Mouse (Mus musculus): ENCODE data around the gene Hdx.

Gene Hdx

GRCm38 (mm10) chrX:111696356-111697282 lies at the start of gene Hdx:
TSS of gene Hdx (minus strand) at chrX:111697079.
- Histone ChIP-seq H3K36me3 (ENCODE audit: insufficient read depth, low read length) (no peaks in the 10 kb centered on the region), H3K27me3 (ENCODE audit: insufficient read depth, low read length) (no peaks in the 10 kb centered on the region), H3K4me3 (replicated peaks; ENCODE audit: low read length) (peak within 1 kb of the TSS; percentile 77), H3K9me3 (ENCODE audit: low read length) (no peaks in the 10 kb centered on the region), H3K4me1 (replicated peaks; ENCODE audit: low read depth, low read length) (no peaks in the 10 kb centered on the region)
- TF ChIP-seq CTCF (conservative IDR thresholded peaks at IDR 0.05; ENCODE audit: low read length) (no peak), NANOG (IDR thresholded peaks at IDR 0.05; ENCODE audit: borderline replicate concordance, low read length) (no peak), POU5F1 (IDR thresholded peaks at IDR 0.05; ENCODE audit: borderline replicate concordance, low read length) (no peak)

- TF ChIP-seq POU5F1 (IDR thresholded peaks at IDR 0.05; ENCODE audit: borderline replicate concordance, low read length): no peak
- TF ChIP-seq NANOG (IDR thresholded peaks at IDR 0.05; ENCODE audit: borderline replicate concordance, low read length): no peak
- peak; percentile 27 for TF ChIP-seq CTCF (conservative IDR thresholded peaks at IDR 0.05; ENCODE audit: low read length)
- Histone ChIP-seq H3K4me1 (replicated peaks; ENCODE audit: low read depth, low read length) (no peaks in the 10 kb centered on the region), H3K9me3 (ENCODE audit: low read length) (no peaks in the 10 kb centered on the region), H3K4me3 (replicated peaks; ENCODE audit: low read length) (no peak overlapping the region), H3K36me3 (ENCODE audit: insufficient read depth, low read length) (no peaks in the 10 kb centered on the region), H3K27me3 (ENCODE audit: insufficient read depth, low read length) (no peaks in the 10 kb centered on the region)
Observed at GRCm38 (mm10) chrX:111685665-111686064, 11.2 kb downstream of the Hdx start.

GRCm38 (mm10) chrX:111671685-111672084 lies 25.2 kb downstream of the Hdx start:
- Histone ChIP-seq H3K9me3 (ENCODE audit: low read length) (no peaks in the 10 kb centered on the region), H3K36me3 (ENCODE audit: insufficient read depth, low read length) (no peaks in the 10 kb centered on the region), H3K4me3 (replicated peaks; ENCODE audit: low read length) (no peak overlapping the region), H3K4me1 (replicated peaks; ENCODE audit: low read depth, low read length) (no peaks in the 10 kb centered on the region), H3K27me3 (ENCODE audit: insufficient read depth, low read length) (no peaks in the 10 kb centered on the region)
- TF ChIP-seq CTCF (conservative IDR thresholded peaks at IDR 0.05; ENCODE audit: low read length) (no peak), NANOG (IDR thresholded peaks at IDR 0.05; ENCODE audit: borderline replicate concordance, low read length) (no peak), POU5F1 (IDR thresholded peaks at IDR 0.05; ENCODE audit: borderline replicate concordance, low read length) (no peak)

GRCm38 (mm10) chrX:111660381-111660780 lies 36.5 kb downstream of the Hdx start:
- Histone ChIP-seq H3K36me3 (ENCODE audit: insufficient read depth, low read length) (no peaks in the 10 kb centered on the region), H3K4me1 (replicated peaks; ENCODE audit: low read depth, low read length) (no peaks in the 10 kb centered on the region), H3K27me3 (ENCODE audit: insufficient read depth, low read length) (no peaks in the 10 kb centered on the region), H3K4me3 (replicated peaks; ENCODE audit: low read length) (no peak overlapping the region), H3K9me3 (ENCODE audit: low read length) (no peaks in the 10 kb centered on the region)
- TF ChIP-seq POU5F1 (IDR thresholded peaks at IDR 0.05; ENCODE audit: borderline replicate concordance, low read length) (no peak), NANOG (IDR thresholded peaks at IDR 0.05; ENCODE audit: borderline replicate concordance, low read length) (no peak), CTCF (conservative IDR thresholded peaks at IDR 0.05; ENCODE audit: low read length) (no peak)

GRCm38 (mm10) chrX:111658671-111659070 lies 38.2 kb downstream of the Hdx start:
- no peaks in the 10 kb centered on the region for H3K27me3 ChIP-seq (ENCODE audit: insufficient read depth, low read length)
- H3K4me3 ChIP-seq (replicated peaks; ENCODE audit: low read length): no peak overlapping the region
- no peaks in the 10 kb centered on the region for H3K9me3 ChIP-seq (ENCODE audit: low read length)
- TF ChIP-seq NANOG (IDR thresholded peaks at IDR 0.05; ENCODE audit: borderline replicate concordance, low read length) (no peak), POU5F1 (IDR thresholded peaks at IDR 0.05; ENCODE audit: borderline replicate concordance, low read length) (no peak), CTCF (conservative IDR thresholded peaks at IDR 0.05; ENCODE audit: low read length) (no peak)
- H3K4me1 ChIP-seq (replicated peaks; ENCODE audit: low read depth, low read length): no peaks in the 10 kb centered on the region
- H3K36me3 ChIP-seq (ENCODE audit: insufficient read depth, low read length): no peaks in the 10 kb centered on the region

- no peak for TF ChIP-seq NANOG (IDR thresholded peaks at IDR 0.05; ENCODE audit: borderline replicate concordance, low read length)
- TF ChIP-seq POU5F1 (IDR thresholded peaks at IDR 0.05; ENCODE audit: borderline replicate concordance, low read length): no peak
- TF ChIP-seq CTCF (conservative IDR thresholded peaks at IDR 0.05; ENCODE audit: low read length): no peak
- Histone ChIP-seq H3K4me1 (replicated peaks; ENCODE audit: low read depth, low read length) (no peaks in the 10 kb centered on the region), H3K4me3 (replicated peaks; ENCODE audit: low read length) (no peak overlapping the region), H3K9me3 (ENCODE audit: low read length) (no peaks in the 10 kb centered on the region), H3K36me3 (ENCODE audit: insufficient read depth, low read length) (no peaks in the 10 kb centered on the region), H3K27me3 (ENCODE audit: insufficient read depth, low read length) (no peaks in the 10 kb centered on the region)
Observed at GRCm38 (mm10) chrX:111644945-111645344, 51.9 kb downstream of the Hdx start.

- H3K4me3 ChIP-seq (replicated peaks; ENCODE audit: low read length): no peak overlapping the region
- H3K4me1 ChIP-seq (replicated peaks; ENCODE audit: low read depth, low read length): no peaks in the 10 kb centered on the region
- TF ChIP-seq POU5F1 (IDR thresholded peaks at IDR 0.05; ENCODE audit: borderline replicate concordance, low read length) (no peak), NANOG (IDR thresholded peaks at IDR 0.05; ENCODE audit: borderline replicate concordance, low read length) (no peak), CTCF (conservative IDR thresholded peaks at IDR 0.05; ENCODE audit: low read length) (no peak)
- no peaks in the 10 kb centered on the region for H3K9me3 ChIP-seq (ENCODE audit: low read length)
- H3K36me3 ChIP-seq (ENCODE audit: insufficient read depth, low read length): no peaks in the 10 kb centered on the region
- H3K27me3 ChIP-seq (ENCODE audit: insufficient read depth, low read length): no peaks in the 10 kb centered on the region
Observed at GRCm38 (mm10) chrX:111640616-111641015, 56.3 kb downstream of the Hdx start.

GRCm38 (mm10) chrX:111597631-111598161 lies 99.2 kb downstream of the Hdx start:
- Histone ChIP-seq H3K9me3 (ENCODE audit: low read length) (no peaks in the 10 kb centered on the region), H3K4me3 (replicated peaks; ENCODE audit: low read length) (no peak overlapping the region), H3K36me3 (ENCODE audit: insufficient read depth, low read length) (no peaks in the 10 kb centered on the region), H3K4me1 (replicated peaks; ENCODE audit: low read depth, low read length) (no peaks in the 10 kb centered on the region), H3K27me3 (ENCODE audit: insufficient read depth, low read length) (no peaks in the 10 kb centered on the region)
- no peak for TF ChIP-seq NANOG (IDR thresholded peaks at IDR 0.05; ENCODE audit: borderline replicate concordance, low read length)
- TF ChIP-seq POU5F1 (IDR thresholded peaks at IDR 0.05; ENCODE audit: borderline replicate concordance, low read length): no peak
